Mouse (Mus musculus) E14TG2a.4 (cell line): ENCODE measurements around the gene Scarb1.

ENCODE experiments used
- CTCF ChIP-seq: conservative IDR thresholded peaks from 2 replicates; pipeline ENCODE4 v1.5.1; 2014; ENCODE audit warnings: low read length
- NANOG ChIP-seq: IDR thresholded peaks from 2 replicates; pipeline ENCODE4 v1.6.1; 2014; ENCODE audit warnings: borderline replicate concordance, low read length, mixed read lengths
- POU5F1 ChIP-seq: IDR thresholded peaks from 2 replicates; pipeline ENCODE4 v1.6.1; 2014; ENCODE audit warnings: low read length, borderline replicate concordance

DNA sequence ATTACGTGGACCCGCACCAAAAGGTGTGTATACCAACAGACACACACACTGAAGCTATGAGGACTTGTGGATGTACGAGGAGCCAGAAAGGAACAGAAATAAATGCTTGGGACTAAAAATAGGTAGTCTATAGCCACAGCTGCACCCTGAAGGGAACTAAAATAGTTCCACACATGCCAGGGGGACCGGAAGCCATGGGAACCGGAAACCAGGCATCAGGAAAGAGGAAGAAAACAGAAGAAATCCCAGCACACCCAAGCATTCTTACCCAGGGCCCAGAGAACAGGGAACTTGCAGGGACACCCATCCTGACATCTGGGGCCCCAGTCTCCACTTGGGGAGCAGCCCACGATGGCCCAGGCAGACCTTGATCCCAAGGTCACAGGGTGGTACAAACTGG is 7.9 kb downstream of the Scarb1 start:
- TF ChIP-seq CTCF (no peak), POU5F1 (no peak), NANOG (no peak)
